Mouse (Mus musculus) limb, embryonic 13.5 days (tissue): ENCODE measurements around the gene Myo15. TPM values are rescaled to one million over a fixed set of nuclear protein-coding genes. Genes with fewer than 3 reads are reported as not detected.
"Not testable (repeated sequence)": the region's sequence is repeated elsewhere in the genome, so short reads cannot be mapped to it uniquely, and the experiment has no call there.

ENCODE experiments used
- ATAC-seq: fragments of 200-750 bp; cut with Nextera tagmentation; 2 replicates; pipeline ENCODE4 v1.8.0; 2017; ENCODE audit warnings: low read depth, moderate number of reproducible peaks, moderate TSS enrichment; ENCODE audit not compliant: low FRiP score
- H3K27ac ChIP-seq: fragments of 300-500 bp; sonication (generic); 2 replicates; pipeline ENCODE4 v1.5.1; 2015; ENCODE audit warnings: inconsistent platforms, mild to moderate bottlenecking, moderate library complexity
- H3K27me3 ChIP-seq: fragments of 300-500 bp; sonication (generic); 2 replicates; pipeline ENCODE4 v1.6.1; 2015; ENCODE audit warnings: mild to moderate bottlenecking, inconsistent platforms
- H3K36me3 ChIP-seq: fragments of 300-500 bp; sonication (generic); 2 replicates; pipeline ENCODE4 v1.6.1; 2015; ENCODE audit warnings: inconsistent platforms, mild to moderate bottlenecking, moderate library complexity
- H3K4me1 ChIP-seq: fragments of 300-500 bp; sonication (generic); 2 replicates; pipeline ENCODE4 v1.6.1; 2015; ENCODE audit warnings: inconsistent platforms
- H3K4me2 ChIP-seq: fragments of 300-500 bp; sonication (generic); replicated peaks from 2 replicates; pipeline ENCODE4 v1.6.1; 2015; ENCODE audit warnings: inconsistent platforms, mild to moderate bottlenecking, moderate library complexity
- H3K4me3 ChIP-seq: fragments of 300-500 bp; sonication (generic); 2 replicates; pipeline ENCODE4 v1.5.1; 2015; ENCODE audit warnings: moderate library complexity, mild to moderate bottlenecking, inconsistent platforms
- H3K9ac ChIP-seq: fragments of 300-500 bp; sonication (generic); 2 replicates; pipeline ENCODE4 v1.6.1; 2015; ENCODE audit warnings: mild to moderate bottlenecking, inconsistent platforms
- H3K9me3 ChIP-seq: fragments of 300-500 bp; sonication (generic); 2 replicates; pipeline ENCODE4 v1.6.1; 2016; ENCODE audit warnings: inconsistent platforms
- WGBS: fragments of 180-500 bp; shearing (Covaris S2); methylation state at CpG from one replicate; pipeline ENCODE4 v1.1.7; 2015; 5-methylcytosine and 5-hydroxymethylcytosine counted together
- polyA plus RNA-seq: library from polyadenylated mRNA; unstranded; fragments of >200 nt; fragmentation: Nextera tagmentation; extraction: Ambion mirVana; gene quantifications from 2 replicates; pipeline ENCODE4 v1.2.1, GENCODE M21; 2015

Gene Myo15
- polyA plus RNA-seq = 0.75 and 0.76 TPM in 2 replicates

GRCm38 (mm10) chr11:60469039-60469438 lies at the start of gene Myo15:
Gene Myo15 (plus strand): TSS chr11:60469339.
- Histone ChIP-seq H3K4me3 (no peak within 1 kb of the TSS), H3K4me2 (no peak within 1 kb of the TSS), H3K9ac (no peak within 1 kb of the TSS), H3K9me3 (no peaks in the 10 kb centered on the region), H3K36me3 (peaks cover 65% of the 10 kb centered on the region), H3K4me1 (no peaks in the 10 kb centered on the region), H3K27ac (no peak within 1 kb of the TSS), H3K27me3 (no peaks in the 10 kb centered on the region)
- WGBS = 94% methylated on average over 3 of the region's 3 CpGs
- no peak for ATAC-seq

- H3K9me3 ChIP-seq = no peaks in the 10 kb centered on the region
- H3K4me2 ChIP-seq = no peak overlapping the region
- H3K4me3 ChIP-seq = no peak overlapping the region
- ATAC-seq = no peak
- WGBS = 60% methylated on average over 6 of the region's 6 CpGs
- peaks cover 12% of the 10 kb centered on the region for H3K4me1 ChIP-seq
- H3K9ac ChIP-seq = no peak overlapping the region
- no peaks in the 10 kb centered on the region for H3K27me3 ChIP-seq
- peaks cover 23% of the 10 kb centered on the region for H3K36me3 ChIP-seq
- H3K27ac ChIP-seq = no peak overlapping the region
Observed at GRCm38 (mm10) chr11:60422046-60422668, 47.0 kb upstream of the Myo15 start.

GRCm38 (mm10) chr11:60423006-60423405 lies 46.1 kb upstream of the Myo15 start:
- H3K36me3 ChIP-seq = peaks cover 31% of the 10 kb centered on the region
- 76% methylated on average over 1 of the region's 1 CpGs for WGBS
- no peak overlapping the region for H3K27ac ChIP-seq
- H3K4me2 ChIP-seq = no peak overlapping the region
- H3K9me3 ChIP-seq = no peaks in the 10 kb centered on the region
- no peak overlapping the region for H3K4me3 ChIP-seq
- H3K27me3 ChIP-seq = no peaks in the 10 kb centered on the region
- no peak overlapping the region for H3K9ac ChIP-seq
- peaks cover 11% of the 10 kb centered on the region for H3K4me1 ChIP-seq
- no peak for ATAC-seq

- Histone ChIP-seq H3K27me3 (no peaks in the 10 kb centered on the region), H3K27ac (no peak overlapping the region), H3K4me3 (no peak overlapping the region), H3K9ac (no peak overlapping the region), H3K9me3 (no peaks in the 10 kb centered on the region), H3K36me3 (peaks cover 51% of the 10 kb centered on the region), H3K4me1 (no peaks in the 10 kb centered on the region), H3K4me2 (no peak overlapping the region)
- ATAC-seq = no peak
- WGBS = 78% methylated on average over 1 of the region's 1 CpGs
Observed at GRCm38 (mm10) chr11:60426417-60426816, 42.7 kb upstream of the Myo15 start.

- Histone ChIP-seq H3K27me3 (no peaks in the 10 kb centered on the region), H3K4me3 (no peak overlapping the region), H3K27ac (no peak overlapping the region), H3K4me2 (no peak overlapping the region), H3K9ac (no peak overlapping the region), H3K36me3 (peaks cover 63% of the 10 kb centered on the region), H3K9me3 (no peaks in the 10 kb centered on the region), H3K4me1 (no peaks in the 10 kb centered on the region)
- 95% methylated on average over 3 of the region's 3 CpGs for WGBS
- ATAC-seq = no peak
Observed at GRCm38 (mm10) chr11:60427628-60428027, 41.5 kb upstream of the Myo15 start.

- Histone ChIP-seq H3K4me1 (no peaks in the 10 kb centered on the region), H3K4me3 (no peak overlapping the region), H3K4me2 (no peak overlapping the region), H3K36me3 (peaks cover 85% of the 10 kb centered on the region), H3K27ac (no peak overlapping the region), H3K27me3 (no peaks in the 10 kb centered on the region), H3K9ac (no peak overlapping the region), H3K9me3 (peaks cover 3% of the 10 kb centered on the region; the same call in 1 of the 2 replicates)
- ATAC-seq = no peak
Observed at GRCm38 (mm10) chr11:60433501-60433900, 35.6 kb upstream of the Myo15 start.

GRCm38 (mm10) chr11:60435133-60435532 lies 34.0 kb upstream of the Myo15 start:
- H3K27ac ChIP-seq = no peak overlapping the region
- H3K4me3 ChIP-seq = no peak overlapping the region
- no peak for ATAC-seq
- no peaks in the 10 kb centered on the region for H3K4me1 ChIP-seq
- peaks cover 3% of the 10 kb centered on the region; the same call in 1 of the 2 replicates for H3K9me3 ChIP-seq
- WGBS = 100% methylated on average over 1 of the region's 1 CpGs
- peaks cover 85% of the 10 kb centered on the region for H3K36me3 ChIP-seq
- no peaks in the 10 kb centered on the region for H3K27me3 ChIP-seq
- no peak overlapping the region for H3K9ac ChIP-seq
- no peak overlapping the region for H3K4me2 ChIP-seq

- H3K36me3 ChIP-seq = peaks cover 88% of the 10 kb centered on the region
- no peak overlapping the region for H3K4me3 ChIP-seq
- no peaks in the 10 kb centered on the region for H3K4me1 ChIP-seq
- H3K9me3 ChIP-seq = peaks cover 3% of the 10 kb centered on the region; the same call in 1 of the 2 replicates
- no peak overlapping the region for H3K9ac ChIP-seq
- no peaks in the 10 kb centered on the region for H3K27me3 ChIP-seq
- no peak overlapping the region for H3K27ac ChIP-seq
- WGBS = 91% methylated on average over 3 of the region's 3 CpGs
- no peak overlapping the region for H3K4me2 ChIP-seq
- no peak for ATAC-seq
Observed at GRCm38 (mm10) chr11:60436618-60437017, 32.5 kb upstream of the Myo15 start.

- 20% methylated on average over 1 of the region's 1 CpGs for WGBS
- peaks cover 90% of the 10 kb centered on the region for H3K36me3 ChIP-seq
- not testable (repeated sequence) for H3K27ac ChIP-seq, H3K4me2 ChIP-seq, H3K9me3 ChIP-seq, ATAC-seq, H3K4me3 ChIP-seq, H3K4me1 ChIP-seq, H3K9ac ChIP-seq, H3K27me3 ChIP-seq
Observed at GRCm38 (mm10) chr11:60439621-60440020, 29.5 kb upstream of the Myo15 start.

- no peak overlapping the region for H3K9ac ChIP-seq
- H3K4me3 ChIP-seq = no peak overlapping the region
- no peaks in the 10 kb centered on the region for H3K27me3 ChIP-seq
- no peaks in the 10 kb centered on the region for H3K4me1 ChIP-seq
- H3K36me3 ChIP-seq = peaks cover 86% of the 10 kb centered on the region
- 34% methylated on average over 7 of the region's 7 CpGs for WGBS
- no peaks in the 10 kb centered on the region for H3K9me3 ChIP-seq
- no peak for ATAC-seq
- H3K27ac ChIP-seq = no peak overlapping the region
- H3K4me2 ChIP-seq = no peak overlapping the region
Observed at GRCm38 (mm10) chr11:60440176-60440575, 29.0 kb upstream of the Myo15 start.

GRCm38 (mm10) chr11:60442896-60443295 lies 26.2 kb upstream of the Myo15 start:
- H3K4me2 ChIP-seq = no peak overlapping the region
- no peaks in the 10 kb centered on the region for H3K4me1 ChIP-seq
- H3K36me3 ChIP-seq = peaks cover 63% of the 10 kb centered on the region
- H3K27ac ChIP-seq = no peak overlapping the region
- ATAC-seq = no peak
- H3K9me3 ChIP-seq = no peaks in the 10 kb centered on the region
- H3K9ac ChIP-seq = no peak overlapping the region
- 89% methylated on average over 6 of the region's 6 CpGs for WGBS
- no peaks in the 10 kb centered on the region for H3K27me3 ChIP-seq
- H3K4me3 ChIP-seq = no peak overlapping the region

GRCm38 (mm10) chr11:60444007-60444406 lies 25.1 kb upstream of the Myo15 start:
- Histone ChIP-seq H3K27me3 (no peaks in the 10 kb centered on the region), H3K4me3 (no peak overlapping the region), H3K4me1 (no peaks in the 10 kb centered on the region), H3K9ac (no peak overlapping the region), H3K4me2 (no peak overlapping the region), H3K27ac (no peak overlapping the region), H3K36me3 (peaks cover 52% of the 10 kb centered on the region), H3K9me3 (no peaks in the 10 kb centered on the region)
- no peak for ATAC-seq
- 80% methylated on average over 4 of the region's 4 CpGs for WGBS
